In the genomic region with DNA sequence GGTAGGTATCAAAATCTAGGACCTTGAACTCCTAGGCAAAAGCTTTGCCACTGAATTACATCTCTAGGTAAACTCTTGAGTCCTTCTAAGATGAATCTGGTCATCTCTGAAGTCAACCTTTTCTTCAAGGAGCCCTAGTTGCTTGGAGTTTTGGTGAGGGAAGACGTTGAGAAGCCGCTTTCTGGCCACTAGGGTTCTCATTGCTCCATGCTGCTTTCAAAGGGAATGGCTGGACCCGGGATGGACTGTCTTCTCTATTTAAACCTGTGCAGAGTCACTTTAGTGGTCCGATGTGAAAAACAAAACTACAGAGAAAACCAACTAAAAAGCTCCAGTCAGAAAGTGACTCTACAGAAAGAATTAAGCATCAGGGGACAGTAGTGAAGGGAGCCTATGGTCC, we compare ENCODE assay signal across 11 mouse cellular contexts. TPM values are rescaled to one million over a fixed set of nuclear protein-coding genes. Genes with fewer than 3 reads are reported as not detected.
DNase-seq lines count a peak whose midpoint lies in the region; ATAC-seq and TF ChIP-seq lines count a peak whose summit lies in the region.
"Had no signal": no experiment of that assay in that cellular context is flagged by ENCODE, and none has a peak within 500 bp of the region (broad histone marks: within the 10 kb centered on the region; RNA-seq: fewer than 3 reads in every experiment).

No protein-coding gene starts in this region.

- peak; percentile 13 to 18 for DNase-seq in cerebellum, postnatal 10 days
- no peak for DNase-seq in cerebellum, adult 9-11 months
- DNase-seq in kidney, postnatal 0 days (ENCODE audit: low spot score) = peak; percentile 66
- no peak for DNase-seq in kidney, adult 8-10 months
- DNase-seq in spleen, adult 2 months (ENCODE audit: low read depth in 1 of 2, low spot score in 2 of 2) = no peak
- DNase-seq in spleen, adult 12 weeks (ENCODE audit: low spot score) = no peak
- DNase-seq in splenic B cell, adult 2 months (ENCODE audit: low read depth, low spot score) = peak; percentile 33
- no peak for DNase-seq in right cerebral cortex, postnatal 14 days

- no peaks in the 10 kb centered on the region for H3K36me3 ChIP-seq in kidney, postnatal 0 days (ENCODE audit: insufficient read depth, low read length)
- H3K36me3 ChIP-seq in spleen, adult 2 months (ENCODE audit: control insufficient read depth, insufficient read depth, low read length) = no peaks in the 10 kb centered on the region
- H3K36me3 ChIP-seq in splenic B cell, adult 2 months (ENCODE audit: control insufficient read depth, insufficient read depth, low read length, poor library complexity, severe bottlenecking) = no peaks in the 10 kb centered on the region
- H3K36me3 ChIP-seq: hindbrain, embryonic 15.5 days; limb, embryonic 12.5 days had no signal

- WGBS in kidney, postnatal 0 days = 46% methylated on average over 4 of the region's 4 CpGs
- 27% methylated on average over 4 of the region's 4 CpGs for WGBS in spleen, adult 2 months

- H3K9ac ChIP-seq in kidney, postnatal 0 days (ENCODE audit: low read depth, low read length) = no peak overlapping the region
- H3K9ac ChIP-seq: hindbrain, embryonic 15.5 days; limb, embryonic 12.5 days had no signal

- ATAC-seq in kidney, postnatal 0 days (replicated peaks; ENCODE audit: low FRiP score, low read depth) = no peak

- no peak overlapping the region for H3K27ac ChIP-seq in kidney, postnatal 0 days
- no peak overlapping the region for H3K27ac ChIP-seq in spleen, adult 2 months (ENCODE audit: insufficient read depth, low read length)
- H3K27ac ChIP-seq: hindbrain, embryonic 15.5 days; limb, embryonic 12.5 days had no signal

- H3K4me2 ChIP-seq in kidney, postnatal 0 days (ENCODE audit: low read length) = no peak overlapping the region
- H3K4me2 ChIP-seq: hindbrain, embryonic 15.5 days; limb, embryonic 12.5 days had no signal

- H3K4me3 ChIP-seq in kidney, postnatal 0 days (replicated peaks; ENCODE audit: low read depth, low read length) = no peak overlapping the region
- no peak overlapping the region for H3K4me3 ChIP-seq in spleen, adult 2 months (ENCODE audit: extremely low read depth, insufficient read depth, insufficient read length)
- H3K4me3 ChIP-seq: hindbrain, embryonic 15.5 days; limb, embryonic 12.5 days had no signal

- H3K27me3 ChIP-seq in kidney, postnatal 0 days (ENCODE audit: insufficient read depth, low read length) = no peaks in the 10 kb centered on the region
- no peaks in the 10 kb centered on the region for H3K27me3 ChIP-seq in spleen, adult 2 months (ENCODE audit: control insufficient read depth, insufficient read depth, low read length)
- no peaks in the 10 kb centered on the region for H3K27me3 ChIP-seq in splenic B cell, adult 2 months (ENCODE audit: control insufficient read depth, insufficient read depth, low read length, poor library complexity, severe bottlenecking)
- H3K27me3 ChIP-seq: hindbrain, embryonic 15.5 days; limb, embryonic 12.5 days had no signal

- TF ChIP-seq CTCF in kidney, postnatal 0 days (IDR thresholded peaks at IDR 0.05; ENCODE audit: low read depth) = peak; percentile 73
- peak; percentile 8; the same call in 1 of the 2 replicates for TF ChIP-seq CTCF in spleen, adult 2 months (IDR thresholded peaks at IDR 0.05; ENCODE audit: extremely low read depth, insufficient read depth, insufficient read length, insufficient replicate concordance)

- no peak for TF ChIP-seq POLR2A in spleen, adult 2 months (IDR thresholded peaks at IDR 0.05; ENCODE audit: low read depth, low read length)

- no peaks in the 10 kb centered on the region for H3K9me3 ChIP-seq in kidney, postnatal 0 days (replicated peaks; ENCODE audit: low read length)
- H3K9me3 ChIP-seq: hindbrain, embryonic 15.5 days had no signal

- H3K4me1 ChIP-seq in kidney, postnatal 0 days (replicated peaks; ENCODE audit: insufficient read depth, low read length) = no peaks in the 10 kb centered on the region
- H3K4me1 ChIP-seq in spleen, adult 2 months (ENCODE audit: control insufficient read depth, insufficient read depth, insufficient read length) = no peaks in the 10 kb centered on the region
- H3K4me1 ChIP-seq: hindbrain, embryonic 15.5 days; limb, embryonic 12.5 days had no signal

RNA-seq across cellular contexts. Expression of gene Gm10198, which starts 18.4 kb away (rescaled TPM):
- not detected in 2 replicates for polyA plus RNA-seq in kidney, postnatal 0 days (2015; fragmentation: Nextera tagmentation; extraction: Ambion mirVana)
- polyA plus RNA-seq in spleen, adult 2 months (2012; rRNA removed) = not detected in 2 replicates
- polyA plus RNA-seq: hindbrain, embryonic 15.5 days; limb, embryonic 12.5 days; stomach, embryonic 16.5 days had no signal

RNA-seq across cellular contexts. Expression of gene Gm49496, which starts 24.4 kb away (rescaled TPM):
- polyA plus RNA-seq in kidney, postnatal 0 days (2015; fragmentation: Nextera tagmentation; extraction: Ambion mirVana) = not detected in 2 replicates
- polyA plus RNA-seq in spleen, adult 2 months (2012; rRNA removed) = not detected in 2 replicates
- polyA plus RNA-seq: hindbrain, embryonic 15.5 days; limb, embryonic 12.5 days; stomach, embryonic 16.5 days had no signal

Comparison
In these comparisons a context has a peak if more than half of its experiments do, and no peak if none do; other contexts are left out.
1. DNase-seq: peak in cerebellum, postnatal 10 days (2 of 2), kidney, postnatal 0 days (single experiment) and splenic B cell, adult 2 months (single experiment); none in cerebellum, adult 9-11 months (single experiment), kidney, adult 8-10 months (0 of 2), spleen, adult 2 months (0 of 2), spleen, adult 12 weeks (single experiment) and right cerebral cortex, postnatal 14 days (single experiment).